Mouse (Mus musculus) lung, embryonic 15.5 days (tissue): ENCODE results near the gene Csf3. TPM values are rescaled to one million over a fixed set of nuclear protein-coding genes. Genes with fewer than 3 reads are reported as not detected.

ENCODE experiments used
- ATAC-seq: fragments of 200-750 bp; cut with Nextera tagmentation; 2 replicates; pipeline ENCODE4 v1.8.0; 2017; ENCODE audit warnings: moderate number of reproducible peaks, borderline replicate concordance; ENCODE audit not compliant: low FRiP score, low TSS enrichment; ENCODE audit errors: extremely low read depth
- H3K27ac ChIP-seq: fragments of 300-500 bp; sonication (generic); 2 replicates; pipeline ENCODE4 v1.5.1; 2015; ENCODE audit warnings: moderate library complexity, mild to moderate bottlenecking, inconsistent platforms
- H3K27me3 ChIP-seq: fragments of 300-500 bp; sonication (generic); 2 replicates; pipeline ENCODE4 v1.6.1; 2015; ENCODE audit warnings: inconsistent platforms
- H3K36me3 ChIP-seq: fragments of 300-500 bp; sonication (generic); 2 replicates; pipeline ENCODE4 v1.6.1; 2015; ENCODE audit warnings: inconsistent platforms
- H3K4me1 ChIP-seq: fragments of 300-500 bp; sonication (generic); 2 replicates; pipeline ENCODE4 v1.6.1; 2015; ENCODE audit warnings: inconsistent platforms
- H3K4me2 ChIP-seq: fragments of 300-500 bp; sonication (generic); 2 replicates; pipeline ENCODE4 v1.6.1; 2015; ENCODE audit warnings: inconsistent platforms, mild to moderate bottlenecking, moderate library complexity
- H3K4me3 ChIP-seq: fragments of 300-500 bp; sonication (generic); 2 replicates; pipeline ENCODE4 v1.5.1; 2015; ENCODE audit warnings: mild to moderate bottlenecking, inconsistent platforms
- H3K9ac ChIP-seq: fragments of 300-500 bp; sonication (generic); 2 replicates; pipeline ENCODE4 v1.6.1; 2015; ENCODE audit warnings: inconsistent platforms
- H3K9me3 ChIP-seq: fragments of 300-500 bp; sonication (generic); 2 replicates; pipeline ENCODE4 v1.6.1; 2016; ENCODE audit warnings: inconsistent platforms
- WGBS: fragments of 180-500 bp; shearing (Covaris S2); methylation state at CpG from one replicate; pipeline ENCODE4 v1.1.7; 2015; 5-methylcytosine and 5-hydroxymethylcytosine counted together
- polyA plus RNA-seq: library from polyadenylated mRNA; unstranded; fragments of >200 nt; fragmentation: Nextera tagmentation; extraction: Ambion mirVana; gene quantifications from 2 replicates; pipeline ENCODE4 v1.2.1, GENCODE M21; 2015

The Csf3 gene
- polyA plus RNA-seq, 1 experiment from 2014 or later = not detected

DNA sequence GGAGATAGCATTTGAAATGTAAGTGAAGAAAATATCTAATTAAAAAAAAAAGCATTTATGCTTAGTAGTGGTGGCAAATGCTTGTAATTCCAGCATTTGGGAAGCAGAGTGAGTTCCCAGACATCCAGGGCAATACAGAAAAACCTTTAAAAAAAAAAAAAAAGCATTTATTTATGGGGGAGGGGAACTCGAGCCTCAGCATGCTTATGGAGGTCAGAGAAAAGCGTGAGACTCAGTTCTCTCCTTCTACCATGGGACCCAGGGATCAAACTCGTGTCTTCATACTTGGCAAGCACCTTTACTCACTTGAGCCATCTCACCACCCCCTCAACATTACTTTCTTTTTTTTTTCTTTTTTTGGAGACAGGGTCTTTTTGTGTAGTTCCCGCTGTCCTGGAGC lies 19.9 kb upstream of the Csf3 start:
- H3K4me1 ChIP-seq = peaks cover 15% of the 10 kb centered on the region
- H3K27ac ChIP-seq = no peak overlapping the region
- peaks cover 13% of the 10 kb centered on the region for H3K36me3 ChIP-seq
- WGBS = 83% methylated on average over 4 of the region's 4 CpGs
- no peaks in the 10 kb centered on the region for H3K9me3 ChIP-seq
- H3K27me3 ChIP-seq = no peaks in the 10 kb centered on the region
- H3K4me2 ChIP-seq = no peak overlapping the region; the same call in 1 of the 2 replicates
- no peak overlapping the region for H3K4me3 ChIP-seq
- no peak for ATAC-seq
- H3K9ac ChIP-seq = no peak overlapping the region

GRCm38 (mm10) chr11:98681786-98682745 lies 19.0 kb upstream of the Csf3 start, which contains the start of gene Psmd3:
Gene Psmd3 (plus strand): TSS chr11:98682554.
- H3K36me3 ChIP-seq = peaks cover 21% of the 10 kb centered on the region
- no peaks in the 10 kb centered on the region for H3K9me3 ChIP-seq
- H3K27ac ChIP-seq = peak within 1 kb of the TSS; percentile 74
- peak; percentile 95 for ATAC-seq
- H3K4me1 ChIP-seq = peaks cover 15% of the 10 kb centered on the region
- WGBS = 4% methylated on average over 45 of the region's 45 CpGs
- peak within 1 kb of the TSS; percentile 92 for H3K4me3 ChIP-seq
- no peaks in the 10 kb centered on the region for H3K27me3 ChIP-seq
- H3K4me2 ChIP-seq = peak within 1 kb of the TSS; percentile 82
- H3K9ac ChIP-seq = peak within 1 kb of the TSS; percentile 96

DNA sequence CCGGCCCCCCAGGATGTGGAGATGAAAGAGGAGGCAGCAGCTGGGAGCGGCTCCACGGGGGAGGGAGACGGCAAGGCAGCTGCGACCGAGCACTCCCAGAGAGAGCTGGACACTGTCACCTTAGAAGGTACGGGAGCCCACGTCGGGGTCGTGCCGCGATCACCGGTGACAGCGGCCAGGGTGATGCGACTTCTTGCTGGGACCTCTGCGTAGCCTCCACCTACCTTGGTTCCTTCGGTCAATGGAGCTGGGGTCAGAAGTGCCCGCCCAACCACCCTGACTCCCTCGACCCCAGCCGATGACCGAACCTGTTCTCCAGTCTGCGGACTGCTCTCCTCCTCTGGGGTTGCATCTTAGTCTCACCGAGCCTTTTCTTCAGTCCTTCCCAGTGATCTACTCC lies 18.3 kb upstream of the Csf3 start:
- Histone ChIP-seq H3K9ac (peak overlapping the region; percentile 96), H3K4me1 (peaks cover 15% of the 10 kb centered on the region), H3K27ac (peak overlapping the region; percentile 74), H3K4me3 (peak overlapping the region; percentile 92), H3K36me3 (peaks cover 29% of the 10 kb centered on the region), H3K4me2 (peak overlapping the region; percentile 82), H3K27me3 (no peaks in the 10 kb centered on the region), H3K9me3 (no peaks in the 10 kb centered on the region)
- peak; percentile 37 for ATAC-seq
- WGBS = under 1% methylated on average over 23 of the region's 23 CpGs

- H3K4me3 ChIP-seq = no peak overlapping the region
- H3K27me3 ChIP-seq = no peaks in the 10 kb centered on the region
- H3K4me1 ChIP-seq = peaks cover 15% of the 10 kb centered on the region
- no peak overlapping the region for H3K27ac ChIP-seq
- no peak overlapping the region for H3K9ac ChIP-seq
- 90% methylated on average over 9 of the region's 9 CpGs for WGBS
- peaks cover 49% of the 10 kb centered on the region for H3K36me3 ChIP-seq
- no peak for ATAC-seq
- no peak overlapping the region for H3K4me2 ChIP-seq
- H3K9me3 ChIP-seq = no peaks in the 10 kb centered on the region
Measured at GRCm38 (mm10) chr11:98685642-98686041, 15.4 kb upstream of the Csf3 start.

GRCm38 (mm10) chr11:98686976-98687375 lies 14.1 kb upstream of the Csf3 start:
- ATAC-seq = no peak
- Histone ChIP-seq H3K36me3 (peaks cover 62% of the 10 kb centered on the region), H3K9me3 (no peaks in the 10 kb centered on the region), H3K4me1 (peaks cover 15% of the 10 kb centered on the region), H3K9ac (no peak overlapping the region), H3K4me3 (no peak overlapping the region), H3K27ac (no peak overlapping the region), H3K27me3 (no peaks in the 10 kb centered on the region), H3K4me2 (no peak overlapping the region)
- WGBS = 84% methylated on average over 4 of the region's 4 CpGs

DNA sequence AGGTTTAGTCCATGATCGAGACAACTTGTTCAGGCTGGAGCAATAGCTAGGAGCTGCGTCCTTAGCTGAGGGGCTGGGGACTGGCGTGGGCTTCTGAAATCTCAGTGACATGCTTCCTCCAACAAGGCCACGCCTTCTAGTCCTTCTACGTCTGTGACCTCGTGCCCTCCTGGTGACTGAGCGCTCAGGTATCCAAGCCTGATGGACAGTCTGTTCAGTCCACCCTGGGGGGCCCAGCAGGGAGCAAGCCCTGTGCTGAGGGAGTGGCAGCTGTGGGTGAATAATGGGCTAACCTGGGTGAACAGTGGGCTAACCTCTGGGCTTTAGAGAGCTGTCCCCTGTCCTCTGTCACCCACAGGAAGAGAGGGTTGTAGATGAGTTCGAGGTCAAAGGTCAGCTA lies 13.1 kb upstream of the Csf3 start:
- Histone ChIP-seq H3K27ac (no peak overlapping the region), H3K36me3 (peaks cover 73% of the 10 kb centered on the region), H3K4me2 (no peak overlapping the region), H3K4me3 (no peak overlapping the region), H3K27me3 (no peaks in the 10 kb centered on the region), H3K9ac (no peak overlapping the region), H3K4me1 (peaks cover 15% of the 10 kb centered on the region), H3K9me3 (no peaks in the 10 kb centered on the region)
- 82% methylated on average over 8 of the region's 8 CpGs for WGBS
- no peak for ATAC-seq

DNA sequence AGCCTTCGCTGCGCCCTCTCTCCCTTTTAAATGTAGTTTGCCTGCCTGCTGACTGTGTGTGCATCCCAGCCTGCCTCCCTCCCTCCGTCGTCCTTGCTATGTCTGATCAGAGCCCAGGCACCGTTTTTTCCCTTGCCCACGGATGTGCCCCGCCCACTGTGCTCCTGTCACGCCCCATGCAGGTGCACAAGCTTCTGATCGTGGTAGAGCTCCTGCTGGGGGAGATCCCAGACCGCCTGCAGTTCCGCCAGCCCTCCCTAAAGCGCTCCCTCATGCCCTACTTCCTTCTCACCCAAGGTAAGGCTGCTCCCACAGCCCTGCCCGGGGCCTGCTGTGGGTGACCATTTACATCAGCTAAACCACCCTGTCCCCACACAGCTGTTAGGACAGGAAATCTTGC lies 7.9 kb upstream of the Csf3 start:
- Histone ChIP-seq H3K9ac (no peak overlapping the region), H3K9me3 (no peaks in the 10 kb centered on the region), H3K27ac (no peak overlapping the region), H3K4me2 (no peak overlapping the region), H3K4me3 (no peak overlapping the region), H3K27me3 (no peaks in the 10 kb centered on the region), H3K36me3 (peaks cover 75% of the 10 kb centered on the region), H3K4me1 (no peaks in the 10 kb centered on the region)
- no peak for ATAC-seq
- WGBS = 72% methylated on average over 13 of the region's 13 CpGs

DNA sequence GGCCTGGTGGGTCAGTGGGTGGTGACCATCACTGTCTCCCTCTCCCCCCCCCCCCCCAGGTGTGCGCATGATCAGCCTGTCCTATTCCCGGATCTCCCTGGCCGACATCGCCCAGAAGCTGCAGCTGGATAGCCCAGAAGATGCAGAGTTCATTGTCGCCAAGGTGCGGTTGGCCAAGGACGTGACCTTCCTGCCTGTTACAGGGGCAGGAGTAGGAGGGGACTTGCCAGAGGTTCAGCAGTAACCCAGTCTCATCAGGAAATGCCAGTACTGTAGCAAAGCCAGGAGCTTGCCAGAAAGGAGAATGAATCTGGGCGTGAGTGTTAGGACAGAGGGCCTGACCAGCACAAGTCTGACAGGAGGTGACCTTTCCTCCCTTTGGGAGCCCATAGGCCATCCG lies 7.3 kb upstream of the Csf3 start:
- peaks cover 72% of the 10 kb centered on the region for H3K36me3 ChIP-seq
- no peak for ATAC-seq
- no peak overlapping the region for H3K27ac ChIP-seq
- H3K9ac ChIP-seq = no peak overlapping the region
- WGBS = 82% methylated on average over 7 of the region's 9 CpGs
- H3K9me3 ChIP-seq = no peaks in the 10 kb centered on the region
- no peaks in the 10 kb centered on the region for H3K4me1 ChIP-seq
- no peaks in the 10 kb centered on the region for H3K27me3 ChIP-seq
- H3K4me2 ChIP-seq = no peak overlapping the region
- no peak overlapping the region for H3K4me3 ChIP-seq

DNA sequence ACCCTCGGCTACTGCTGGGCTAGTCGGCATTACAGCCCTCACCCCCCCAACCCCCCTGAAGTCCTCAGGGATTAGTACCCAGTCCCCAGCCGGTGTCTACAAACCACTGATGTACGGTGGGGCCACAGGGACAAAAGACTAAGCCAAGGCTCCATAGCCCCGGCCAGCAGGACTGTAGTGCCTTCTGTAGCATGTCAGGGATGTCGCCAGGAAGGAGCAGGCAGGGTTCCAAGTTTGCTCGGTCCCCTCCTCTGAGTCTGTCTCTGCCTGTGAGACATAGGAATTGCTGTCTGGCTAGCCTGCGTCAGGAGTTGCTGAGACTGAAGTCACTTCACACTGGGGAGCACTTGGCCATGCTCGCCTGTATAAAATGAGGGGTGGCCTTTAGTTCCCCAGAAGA lies 6.8 kb upstream of the Csf3 start:
- Histone ChIP-seq H3K4me2 (no peak overlapping the region), H3K36me3 (peaks cover 72% of the 10 kb centered on the region), H3K9me3 (no peaks in the 10 kb centered on the region), H3K4me1 (no peaks in the 10 kb centered on the region), H3K27me3 (no peaks in the 10 kb centered on the region), H3K4me3 (no peak overlapping the region), H3K27ac (no peak overlapping the region), H3K9ac (no peak overlapping the region)
- 72% methylated on average over 9 of the region's 9 CpGs for WGBS
- no peak for ATAC-seq

DNA sequence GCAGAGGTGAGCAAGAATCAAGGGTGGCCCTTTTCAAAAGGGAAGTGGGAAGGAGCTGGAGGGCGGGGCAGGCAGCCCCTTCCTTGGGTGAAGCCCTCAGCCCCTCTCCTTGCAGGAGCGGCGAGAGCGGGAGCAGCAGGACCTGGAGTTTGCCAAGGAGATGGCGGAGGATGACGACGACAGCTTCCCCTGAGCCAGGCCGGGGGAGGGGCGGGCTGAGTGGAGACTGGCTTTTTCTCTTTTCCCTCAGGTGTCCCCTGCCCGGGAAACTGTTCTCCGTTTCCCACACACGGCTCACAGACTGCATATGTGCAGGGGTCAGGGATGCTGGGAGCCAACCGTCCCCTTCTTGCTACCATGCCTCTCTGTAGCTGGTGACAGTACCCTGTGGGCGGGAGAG lies 5.7 kb upstream of the Csf3 start:
- no peaks in the 10 kb centered on the region for H3K9me3 ChIP-seq
- no peak overlapping the region for H3K4me3 ChIP-seq
- no peaks in the 10 kb centered on the region for H3K27me3 ChIP-seq
- no peak overlapping the region for H3K9ac ChIP-seq
- no peak overlapping the region for H3K4me2 ChIP-seq
- ATAC-seq = no peak
- no peak overlapping the region for H3K27ac ChIP-seq
- 70% methylated on average over 14 of the region's 14 CpGs for WGBS
- H3K4me1 ChIP-seq = peaks cover 3% of the 10 kb centered on the region; the same call in 1 of the 2 replicates
- H3K36me3 ChIP-seq = peaks cover 61% of the 10 kb centered on the region

GRCm38 (mm10) chr11:98696454-98697216 lies 4.4 kb upstream of the Csf3 start:
- WGBS = 79% methylated on average over 14 of the region's 14 CpGs
- Histone ChIP-seq H3K9ac (no peak overlapping the region), H3K9me3 (no peaks in the 10 kb centered on the region), H3K4me1 (peaks cover 3% of the 10 kb centered on the region; the same call in 1 of the 2 replicates), H3K36me3 (peaks cover 49% of the 10 kb centered on the region), H3K4me2 (no peak overlapping the region), H3K27ac (no peak overlapping the region), H3K4me3 (no peak overlapping the region), H3K27me3 (no peaks in the 10 kb centered on the region)
- no peak for ATAC-seq

DNA sequence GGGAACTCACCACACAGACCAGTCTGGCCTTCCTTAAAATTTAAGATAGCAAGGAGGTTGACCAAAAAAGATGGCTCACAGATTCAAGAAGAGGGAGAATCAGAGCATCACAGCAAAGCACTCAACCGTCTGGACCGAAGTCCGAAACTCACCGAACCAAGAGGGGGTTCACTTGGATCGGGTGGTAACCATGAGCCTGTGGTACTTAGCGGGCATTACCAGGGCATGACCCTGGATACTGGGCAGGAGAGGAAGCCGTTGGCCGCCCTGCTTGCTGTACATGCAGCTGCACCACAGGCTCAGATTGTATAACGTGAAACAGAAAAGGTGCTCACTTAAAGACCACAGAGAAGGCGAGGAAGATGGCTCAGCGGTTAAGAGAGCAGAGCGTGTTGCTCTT lies 3.8 kb upstream of the Csf3 start:
- Histone ChIP-seq H3K9ac (no peak overlapping the region), H3K36me3 (peaks cover 43% of the 10 kb centered on the region), H3K27ac (no peak overlapping the region), H3K4me1 (peaks cover 3% of the 10 kb centered on the region; the same call in 1 of the 2 replicates), H3K9me3 (no peaks in the 10 kb centered on the region), H3K4me2 (no peak overlapping the region), H3K4me3 (no peak overlapping the region), H3K27me3 (no peaks in the 10 kb centered on the region)
- ATAC-seq = no peak
- WGBS = 89% methylated on average over 12 of the region's 12 CpGs
